Mouse (Mus musculus) liver, embryonic 14.5 days (tissue): ENCODE data around the gene Cops8. TPM values are rescaled to one million over a fixed set of nuclear protein-coding genes. Genes with fewer than 3 reads are reported as not detected.

Experiments
- ATAC-seq: fragments of 200-750 bp; cut with Nextera tagmentation; 2 replicates; pipeline ENCODE4 v1.8.0; 2017; ENCODE audit warnings: moderate number of reproducible peaks, mild to moderate bottlenecking, moderate library complexity; ENCODE audit not compliant: insufficient read depth
- DNase-seq, 3 experiments: peaks; one replicate each; pipeline ENCODE4 v3.0.0-alpha.2; 2012 to 2013; ENCODE audit warnings: low read depth in 3 of 3, low spot score in 3 of 3
- H3K27ac ChIP-seq: fragments of 300-500 bp; sonication (generic); 2 replicates; pipeline ENCODE4 v1.5.1; 2014; ENCODE audit warnings: moderate library complexity, mild to moderate bottlenecking, control low read depth, inconsistent platforms
- H3K27me3 ChIP-seq: fragments of 300-500 bp; sonication (generic); 2 replicates; pipeline ENCODE4 v1.6.1; 2014; ENCODE audit warnings: mild to moderate bottlenecking, low read length, moderate library complexity; ENCODE audit not compliant: control insufficient read depth, insufficient read depth
- H3K36me3 ChIP-seq: fragments of 300-500 bp; sonication (generic); replicated peaks from 2 replicates; pipeline ENCODE4 v1.6.1; 2014; ENCODE audit warnings: low read depth; ENCODE audit not compliant: control insufficient read depth, insufficient read depth
- H3K4me1 ChIP-seq, 2 experiments: fragments of 200-500 bp in 1 of 2; fragments of 300-500 bp in 1 of 2; sonication (generic) in 1 of 2; replicated peaks; 2 replicates each; pipeline ENCODE4 v1.6.1; 2012 to 2014; ENCODE audit warnings: antibody characterized with exemption in 1 of 2, inconsistent platforms in 1 of 2, low read length in 1 of 2; ENCODE audit not compliant: control insufficient read depth in 2 of 2, insufficient read depth in 2 of 2
- H3K4me2 ChIP-seq: fragments of 300-500 bp; sonication (generic); 2 replicates; pipeline ENCODE4 v1.6.1; 2014; ENCODE audit warnings: low read depth, mild to moderate bottlenecking, control low read depth, moderate library complexity
- H3K4me3 ChIP-seq, 2 experiments: fragments of 200-500 bp in 1 of 2; fragments of 300-500 bp in 1 of 2; sonication (generic) in 1 of 2; 2 replicates each; pipeline ENCODE4 v1.5.1; 2012 to 2014; ENCODE audit warnings: low read depth in 2 of 2, low read length in 2 of 2, mild to moderate bottlenecking in 2 of 2, control low read depth in 1 of 2, inconsistent platforms in 1 of 2, moderate library complexity in 1 of 2; ENCODE audit not compliant: insufficient read depth in 1 of 2
- H3K9ac ChIP-seq: fragments of 300-500 bp; sonication (generic); replicated peaks from 2 replicates; pipeline ENCODE4 v1.6.1; 2014; ENCODE audit warnings: mild to moderate bottlenecking, control low read depth, moderate library complexity
- H3K9me3 ChIP-seq: fragments of 300-500 bp; sonication (generic); 2 replicates; pipeline ENCODE4 v1.6.1; 2016; ENCODE audit warnings: low read length, mixed read lengths; ENCODE audit not compliant: control insufficient read depth
- CTCF ChIP-seq: IDR thresholded peaks from 2 replicates; pipeline ENCODE4 v1.5.1; 2016; ENCODE audit warnings: antibody characterized with exemption, low read depth, control low read depth
- EP300 ChIP-seq: IDR thresholded peaks from 2 replicates; pipeline ENCODE4 v1.6.1; 2016; ENCODE audit warnings: antibody characterized with exemption, low read depth
- WGBS: fragments of 180-500 bp; shearing (Covaris S2); extraction: QIAGEN DNeasy Blood & Tissue Kit; methylation state at CpG from one replicate; pipeline ENCODE4 v1.1.7; 2014; ENCODE audit not compliant: insufficient replicate concordance; 5-methylcytosine and 5-hydroxymethylcytosine counted together
- polyA plus RNA-seq, 2 experiments: library from polyadenylated mRNA; depleted of rRNA in 1 of 2; stranded (reverse) in 1 of 2; unstranded in 1 of 2; fragments of >200 nt; fragmentation: Nextera tagmentation in 1 of 2; extraction: Ambion mirVana in 1 of 2; gene quantifications; 2 replicates each; pipeline versions ENCODE4 v1.2.1 to v1.2.3; 2012 to 2014

The Cops8 gene
- polyA plus RNA-seq, 2 experiments, result 30.3 to 40.3 TPM

DNA sequence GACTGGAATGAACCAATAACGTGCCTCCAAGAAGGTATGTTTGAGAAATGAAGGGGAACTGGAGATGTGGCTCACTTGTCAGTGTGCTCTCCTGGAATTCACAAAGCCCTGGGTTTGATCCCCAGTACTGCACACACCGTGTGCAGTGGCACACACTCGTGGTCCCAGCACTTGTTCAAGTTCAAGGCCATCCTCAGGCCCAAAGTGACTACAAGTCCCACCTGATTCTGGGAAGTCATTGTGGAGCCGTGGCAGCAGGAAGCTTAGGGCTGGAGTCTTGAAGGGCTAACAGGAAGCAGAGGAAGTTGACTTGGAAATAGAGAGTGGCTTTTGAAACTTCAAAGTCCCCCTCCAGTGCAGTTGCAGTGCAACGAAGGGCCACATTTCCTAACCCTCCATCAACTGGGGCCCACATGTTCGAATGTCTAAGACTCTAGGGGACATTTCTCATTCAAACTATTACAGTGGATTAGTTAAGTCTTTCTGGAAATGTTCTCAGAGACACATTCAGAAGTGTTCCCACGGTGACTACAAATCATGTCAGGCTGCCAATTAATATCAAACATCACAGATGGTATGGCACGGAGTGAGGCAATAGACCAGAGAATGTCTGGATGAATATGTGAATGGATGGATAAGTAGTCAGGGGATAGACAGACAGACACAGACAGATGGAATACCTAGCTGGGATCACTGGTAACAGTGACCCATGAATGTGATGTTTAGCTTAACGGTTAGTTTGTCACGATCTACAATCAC lies 54.7 kb downstream of the Cops8 start:
- Histone ChIP-seq H3K9me3 (no peaks in the 10 kb centered on the region), H3K27ac (no peak overlapping the region), H3K4me3 (no peak overlapping the region), H3K27me3 (no peaks in the 10 kb centered on the region), H3K36me3 (no peaks in the 10 kb centered on the region), H3K9ac (no peak overlapping the region), H3K4me2 (no peak overlapping the region), H3K4me1 (no peaks in the 10 kb centered on the region)
- DNase-seq, result no peak
- WGBS, result 57% methylated on average over 10 of the region's 10 CpGs
- no peak for TF ChIP-seq CTCF
- no peak for ATAC-seq

DNA sequence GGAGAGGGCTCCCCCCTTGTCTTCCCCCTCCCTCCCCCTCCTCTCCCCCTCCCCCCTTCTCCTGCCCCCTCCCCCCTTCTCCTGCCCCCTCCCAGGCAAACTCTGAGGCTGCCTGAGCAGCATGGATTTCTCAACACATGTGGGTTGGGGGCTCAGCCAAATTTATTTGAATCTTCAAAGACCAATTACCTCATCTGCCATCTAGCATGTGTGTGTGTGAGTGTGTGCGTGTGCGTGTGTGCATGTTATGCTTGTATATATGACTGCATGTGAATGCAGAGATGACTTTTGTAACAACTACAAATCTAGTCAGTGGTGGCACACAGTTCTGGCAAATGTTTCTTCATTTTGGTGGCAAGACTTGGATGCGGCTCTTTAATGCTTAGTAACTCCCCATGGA lies 55.8 kb downstream of the Cops8 start:
- Histone ChIP-seq H3K27ac (no peak overlapping the region), H3K4me3 (no peak overlapping the region), H3K36me3 (no peaks in the 10 kb centered on the region), H3K27me3 (no peaks in the 10 kb centered on the region), H3K9ac (no peak overlapping the region), H3K4me1 (no peaks in the 10 kb centered on the region), H3K9me3 (no peaks in the 10 kb centered on the region), H3K4me2 (no peak overlapping the region)
- TF ChIP-seq EP300 (no peak), CTCF (no peak)
- DNase-seq (no peak), ATAC-seq (no peak)
- WGBS, result 82% methylated on average over 3 of the region's 3 CpGs

DNA sequence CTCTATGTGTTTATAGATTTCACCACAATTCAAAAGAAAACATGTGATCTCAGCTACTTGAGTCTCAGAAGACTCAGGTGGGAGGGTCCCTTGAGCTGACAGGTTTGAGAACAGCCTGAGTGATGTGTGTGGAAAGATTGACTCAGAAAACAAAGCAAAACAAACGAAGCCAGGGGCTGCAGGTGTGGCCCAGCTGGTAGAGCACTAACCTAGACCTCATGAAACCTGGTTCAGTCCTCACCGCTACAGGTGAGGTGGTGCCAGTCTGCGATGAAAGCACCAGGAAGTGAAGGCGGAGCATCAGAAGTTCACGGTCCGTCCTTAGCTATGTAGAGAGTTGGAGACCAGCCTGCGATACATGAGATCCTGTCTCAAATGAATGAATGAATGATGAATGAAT lies 57.4 kb downstream of the Cops8 start:
- H3K4me1 ChIP-seq, result no peaks in the 10 kb centered on the region
- 72% methylated on average over 7 of the region's 7 CpGs for WGBS
- no peaks in the 10 kb centered on the region for H3K27me3 ChIP-seq
- H3K36me3 ChIP-seq, result no peaks in the 10 kb centered on the region
- DNase-seq (no peak), ATAC-seq (no peak)
- no peak for TF ChIP-seq CTCF
- no peak for TF ChIP-seq EP300
- H3K27ac ChIP-seq, result no peak overlapping the region
- H3K4me2 ChIP-seq, result no peak overlapping the region
- H3K9ac ChIP-seq, result no peak overlapping the region
- H3K4me3 ChIP-seq, result no peak overlapping the region
- H3K9me3 ChIP-seq, result no peaks in the 10 kb centered on the region

DNA sequence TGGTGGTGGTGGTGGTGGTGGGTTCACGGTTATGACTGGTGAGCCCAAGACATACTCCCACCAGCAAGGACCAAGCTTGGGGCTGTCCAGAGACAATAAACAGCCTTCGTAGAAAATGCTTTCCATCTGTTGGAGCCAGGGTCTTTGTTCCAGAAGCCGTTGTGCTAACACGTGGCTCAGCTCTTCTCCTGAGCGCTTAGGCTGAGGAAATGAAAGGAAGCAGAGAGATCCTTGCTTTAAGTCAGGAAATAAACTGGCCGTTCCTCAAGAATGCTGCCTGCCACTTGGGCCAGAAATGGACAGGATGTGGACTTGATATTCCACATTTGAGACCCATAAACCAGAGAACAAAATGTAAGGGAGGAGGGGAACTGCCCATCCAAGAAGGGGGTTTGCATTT lies 59.7 kb downstream of the Cops8 start:
- Histone ChIP-seq H3K9me3 (no peaks in the 10 kb centered on the region), H3K4me2 (no peak overlapping the region), H3K9ac (no peak overlapping the region), H3K27me3 (no peaks in the 10 kb centered on the region), H3K4me1 (no peaks in the 10 kb centered on the region), H3K27ac (no peak overlapping the region), H3K36me3 (no peaks in the 10 kb centered on the region), H3K4me3 (no peak overlapping the region)
- DNase-seq, result no peak
- TF ChIP-seq CTCF, result no peak
- no peak for TF ChIP-seq EP300
- WGBS, result 50% methylated on average over 6 of the region's 6 CpGs
- no peak for ATAC-seq

Other genes starting within 250 kb of the Cops8 start
- 2.4 and 4.2 TPM in 2 replicates for gene Col6a3, start 241.0 kb downstream of the Cops8 start, polyA plus RNA-seq (2012; rRNA removed)
- 2.8 and 3.9 TPM in 2 replicates for gene Col6a3, start 241.0 kb downstream of the Cops8 start, polyA plus RNA-seq (2014; fragmentation: Nextera tagmentation; extraction: Ambion mirVana)